Mouse (Mus musculus) brown adipose tissue, adult 24 weeks (tissue): Measurements from ENCODE around the gene Klk1b4. TPM values are rescaled to one million over a fixed set of nuclear protein-coding genes. Genes with fewer than 3 reads are reported as not detected.
"Not testable (repeated sequence)": the region's sequence is repeated elsewhere in the genome, so short reads cannot be mapped to it uniquely, and the experiment has no call there.

Experiments used
- H3K27ac ChIP-seq: fragments of 200-500 bp; replicated peaks from 2 replicates; pipeline ENCODE4 v1.5.1; 2012; ENCODE audit warnings: low read depth, mild to moderate bottlenecking, low read length
- H3K4me1 ChIP-seq: fragments of 200-500 bp; 2 replicates; pipeline ENCODE4 v1.6.1; 2012; ENCODE audit warnings: low read length, mixed read lengths; ENCODE audit not compliant: control insufficient read depth, insufficient read depth, insufficient read length
- H3K4me3 ChIP-seq: fragments of 200-500 bp; 2 replicates; pipeline ENCODE4 v1.5.1; 2012; ENCODE audit warnings: low read depth, mild to moderate bottlenecking, low read length, moderate library complexity; ENCODE audit not compliant: insufficient read depth
- polyA plus RNA-seq: library from polyadenylated mRNA; stranded (reverse); fragments of >200 nt; gene quantifications from 2 replicates; pipeline ENCODE4 v1.2.4, GENCODE M21; 2012; ENCODE audit not compliant: missing spikeins, insufficient read depth, insufficient read length

The Klk1b4 gene
- not detected in 2 replicates for polyA plus RNA-seq

- H3K4me1 ChIP-seq, H3K27ac ChIP-seq, H3K4me3 ChIP-seq: not testable (repeated sequence)
These were observed at the start of gene Klk1b4 for GRCm38 (mm10) chr7:44207135-44207534. Gene Klk1b4, plus strand, starts transcription at chr7:44207435.

- Histone ChIP-seq H3K27ac (no peak overlapping the region), H3K4me1 (no peaks in the 10 kb centered on the region), H3K4me3 (no peak overlapping the region)
These were observed 27.8 kb upstream of the Klk1b4 start for GRCm38 (mm10) chr7:44179299-44180045.

- not testable (repeated sequence) for H3K4me3 ChIP-seq, H3K27ac ChIP-seq, H3K4me1 ChIP-seq
These were observed 20.7 kb upstream of the Klk1b4 start for GRCm38 (mm10) chr7:44186516-44186915.

- not testable (repeated sequence) for H3K4me1 ChIP-seq, H3K27ac ChIP-seq, H3K4me3 ChIP-seq
These were observed 19.3 kb upstream of the Klk1b4 start, which contains the start of gene Klk1b24 for GRCm38 (mm10) chr7:44187936-44188335. Gene Klk1b24, plus strand, starts transcription at chr7:44188236.

- not testable (repeated sequence) for H3K4me3 ChIP-seq, H3K27ac ChIP-seq, H3K4me1 ChIP-seq
These were observed 13.8 kb upstream of the Klk1b4 start for GRCm38 (mm10) chr7:44193466-44193865.

GRCm38 (mm10) chr7:44197891-44198290 is 9.3 kb upstream of the Klk1b4 start, which contains the start of gene Klk1b3:
Gene Klk1b3, plus strand, starts transcription at chr7:44198191.
- Histone ChIP-seq H3K4me3 (no peak within 1 kb of the TSS), H3K4me1 (no peaks in the 10 kb centered on the region), H3K27ac (no peak within 1 kb of the TSS)

- Histone ChIP-seq H3K4me1 (no peaks in the 10 kb centered on the region), H3K4me3 (no peak overlapping the region), H3K27ac (no peak overlapping the region)
These were observed 1.1 kb downstream of the Klk1b4 start for GRCm38 (mm10) chr7:44208307-44208706.

GRCm38 (mm10) chr7:44215645-44216044 is 8.4 kb downstream of the Klk1b4 start, which contains the start of gene Klk1b5:
Gene Klk1b5, plus strand, starts transcription at chr7:44215945.
- Histone ChIP-seq H3K4me1 (no peaks in the 10 kb centered on the region), H3K27ac (no peak within 1 kb of the TSS), H3K4me3 (no peak within 1 kb of the TSS)

- H3K4me1 ChIP-seq, H3K4me3 ChIP-seq, H3K27ac ChIP-seq: not testable (repeated sequence)
These were observed 14.4 kb downstream of the Klk1b4 start for GRCm38 (mm10) chr7:44221601-44222000.

- not testable (repeated sequence) for H3K4me3 ChIP-seq, H3K27ac ChIP-seq, H3K4me1 ChIP-seq
These were observed 15.1 kb downstream of the Klk1b4 start for GRCm38 (mm10) chr7:44222335-44222734.

GRCm38 (mm10) chr7:44225076-44225475 is 17.8 kb downstream of the Klk1b4 start, which contains the start of gene Klk1:
Gene Klk1, plus strand, starts transcription at chr7:44225360.
- Histone ChIP-seq H3K4me1 (no peaks in the 10 kb centered on the region), H3K4me3 (no peak within 1 kb of the TSS), H3K27ac (no peak within 1 kb of the TSS)

- no peak within 1 kb of the TSS for H3K27ac ChIP-seq
- H3K4me1 ChIP-seq, result no peaks in the 10 kb centered on the region
- no peak within 1 kb of the TSS for H3K4me3 ChIP-seq
These were observed 28.7 kb downstream of the Klk1b4 start, which contains the start of gene Gm36864 for GRCm38 (mm10) chr7:44235909-44236308. Gene Gm36864, plus strand, starts transcription at chr7:44236177.

GRCm38 (mm10) chr7:44239913-44240312 is 32.7 kb downstream of the Klk1b4 start:
- no peak overlapping the region for H3K4me3 ChIP-seq
- no peak overlapping the region for H3K27ac ChIP-seq
- no peaks in the 10 kb centered on the region for H3K4me1 ChIP-seq

- no peak overlapping the region for H3K27ac ChIP-seq
These were observed 33.5 kb downstream of the Klk1b4 start for GRCm38 (mm10) chr7:44240712-44241111.

GRCm38 (mm10) chr7:44241163-44241562 is 33.9 kb downstream of the Klk1b4 start:
- Histone ChIP-seq H3K27ac (no peak overlapping the region), H3K4me3 (no peak overlapping the region), H3K4me1 (no peaks in the 10 kb centered on the region)

More at GRCm38 (mm10) chr7:44240712-44241111, 33.5 kb downstream of the Klk1b4 start:
- no peak overlapping the region for H3K4me3 ChIP-seq
- no peaks in the 10 kb centered on the region for H3K4me1 ChIP-seq

- H3K4me1 ChIP-seq, result no peaks in the 10 kb centered on the region
- no peak overlapping the region for H3K4me3 ChIP-seq
These were observed 36.8 kb downstream of the Klk1b4 start for GRCm38 (mm10) chr7:44244080-44244479.

More at GRCm38 (mm10) chr7:44244080-44244479, 36.8 kb downstream of the Klk1b4 start:
- H3K27ac ChIP-seq, result no peak overlapping the region
